Mouse (Mus musculus): ENCODE measurements at regions not wholly inside any gene's neighbourhood (a gene's known extent, or its start where the extent isn't known, plus 50 kb on each side); places are given as distances from the start of the nearest gene placed in this dataset.
A peak's percentile ranks its signal among the peaks of the same experiment; 100 is the strongest.

- no peaks in the 10 kb centered on the region for H3K9me3 ChIP-seq (ENCODE audit: control insufficient read depth, insufficient read depth, low read depth, low read length)
- no peaks in the 10 kb centered on the region for H3K4me1 ChIP-seq (ENCODE audit: control insufficient read depth in 2 of 2, insufficient read depth in 2 of 2, low read length in 2 of 2, poor library complexity in 1 of 2)
- H3K9ac ChIP-seq (ENCODE audit: insufficient read depth, low read depth, low read length, poor library complexity, severe bottlenecking) = no peak overlapping the region
- TF ChIP-seq ZNF384 (IDR thresholded peaks at IDR 0.05; ENCODE audit: low read depth, low read length) (no peak), CHD2 (IDR thresholded peaks at IDR 0.05; ENCODE audit: low read depth, low read length) (no peak), ZC3H11A (IDR thresholded peaks at IDR 0.05; ENCODE audit: borderline replicate concordance, low read depth, low read length) (no peak), HCFC1 (IDR thresholded peaks at IDR 0.05; ENCODE audit: borderline replicate concordance, insufficient read depth, low read length) (no peak), MAFK (IDR thresholded peaks at IDR 0.05; ENCODE audit: insufficient read depth, low read depth, low read length) (no peak)
- H3K27ac ChIP-seq (ENCODE audit: insufficient read depth, low read depth, low read length, poor library complexity, severe bottlenecking) = no peak overlapping the region
- no peak for DNase-seq (ENCODE audit: low read depth, low spot score)
- H3K4me3 ChIP-seq (ENCODE audit: insufficient read depth in 1 of 2, low read depth in 1 of 2, low read length in 2 of 2, poor library complexity in 1 of 2, severe bottlenecking in 1 of 2) = no peak overlapping the region
- no peaks in the 10 kb centered on the region for H3K36me3 ChIP-seq (ENCODE audit: control insufficient read depth, insufficient read depth, low read length, poor library complexity, severe bottlenecking)
- in situ Hi-C loops (cut with MboI; ENCODE audit: low sequenced_read_pairs in 2 of 2, unreplicated experiment in 2 of 2) = no loop called here
Observed at GRCm38 (mm10) chr14:85480216-85480615, 1036.9 kb downstream of the Pcdh17 start.

- Histone ChIP-seq H3K36me3 (ENCODE audit: control insufficient read depth, insufficient read depth, low read length, poor library complexity, severe bottlenecking) (no peaks in the 10 kb centered on the region), H3K4me3 (ENCODE audit: insufficient read depth in 1 of 2, low read depth in 1 of 2, low read length in 2 of 2, poor library complexity in 1 of 2, severe bottlenecking in 1 of 2) (no peak overlapping the region), H3K9me3 (ENCODE audit: control insufficient read depth, insufficient read depth, low read depth, low read length) (no peaks in the 10 kb centered on the region), H3K9ac (ENCODE audit: insufficient read depth, low read depth, low read length, poor library complexity, severe bottlenecking) (no peak overlapping the region), H3K4me1 (ENCODE audit: control insufficient read depth in 2 of 2, insufficient read depth in 2 of 2, low read length in 2 of 2, poor library complexity in 1 of 2) (no peaks in the 10 kb centered on the region), H3K27ac (ENCODE audit: insufficient read depth, low read depth, low read length, poor library complexity, severe bottlenecking) (no peak overlapping the region)
- TF ChIP-seq ZNF384 (IDR thresholded peaks at IDR 0.05; ENCODE audit: low read depth, low read length) (no peak), MAFK (IDR thresholded peaks at IDR 0.05; ENCODE audit: insufficient read depth, low read depth, low read length) (no peak), HCFC1 (IDR thresholded peaks at IDR 0.05; ENCODE audit: borderline replicate concordance, insufficient read depth, low read length) (no peak), CHD2 (IDR thresholded peaks at IDR 0.05; ENCODE audit: low read depth, low read length) (no peak), ZC3H11A (IDR thresholded peaks at IDR 0.05; ENCODE audit: borderline replicate concordance, low read depth, low read length) (no peak)
- in situ Hi-C loops (cut with MboI; ENCODE audit: low sequenced_read_pairs in 2 of 2, unreplicated experiment in 2 of 2) = no loop called here
- DNase-seq (ENCODE audit: low read depth, low spot score) = peak; percentile 4
Observed at GRCm38 (mm10) chr14:85507419-85508170, 1064.2 kb downstream of the Pcdh17 start.

GRCm38 (mm10) chr14:85508527-85508926 lies 1065.2 kb downstream of the Pcdh17 start:
- Histone ChIP-seq H3K27ac (ENCODE audit: insufficient read depth, low read depth, low read length, poor library complexity, severe bottlenecking) (no peak overlapping the region), H3K36me3 (ENCODE audit: control insufficient read depth, insufficient read depth, low read length, poor library complexity, severe bottlenecking) (no peaks in the 10 kb centered on the region), H3K4me1 (ENCODE audit: control insufficient read depth in 2 of 2, insufficient read depth in 2 of 2, low read length in 2 of 2, poor library complexity in 1 of 2) (no peaks in the 10 kb centered on the region), H3K4me3 (ENCODE audit: insufficient read depth in 1 of 2, low read depth in 1 of 2, low read length in 2 of 2, poor library complexity in 1 of 2, severe bottlenecking in 1 of 2) (no peak overlapping the region), H3K9ac (ENCODE audit: insufficient read depth, low read depth, low read length, poor library complexity, severe bottlenecking) (no peak overlapping the region), H3K9me3 (ENCODE audit: control insufficient read depth, insufficient read depth, low read depth, low read length) (no peaks in the 10 kb centered on the region)
- no peak for TF ChIP-seq ZNF384 (IDR thresholded peaks at IDR 0.05; ENCODE audit: low read depth, low read length)
- TF ChIP-seq MAFK (IDR thresholded peaks at IDR 0.05; ENCODE audit: insufficient read depth, low read depth, low read length) = no peak
- no peak for TF ChIP-seq CHD2 (IDR thresholded peaks at IDR 0.05; ENCODE audit: low read depth, low read length)
- TF ChIP-seq HCFC1 (IDR thresholded peaks at IDR 0.05; ENCODE audit: borderline replicate concordance, insufficient read depth, low read length) = no peak
- no peak for TF ChIP-seq ZC3H11A (IDR thresholded peaks at IDR 0.05; ENCODE audit: borderline replicate concordance, low read depth, low read length)
- in situ Hi-C loops (cut with MboI; ENCODE audit: low sequenced_read_pairs in 2 of 2, unreplicated experiment in 2 of 2) = no loop called here
- DNase-seq (ENCODE audit: low read depth, low spot score) = no peak
